Mouse (Mus musculus) midbrain, embryonic 12.5 days (tissue): ENCODE data around the gene Tatdn3. TPM values are rescaled to one million over a fixed set of nuclear protein-coding genes. Genes with fewer than 3 reads are reported as not detected.

Experiments used
- ATAC-seq: fragments of 200-750 bp; cut with Nextera tagmentation; 2 replicates; pipeline ENCODE4 v1.8.0; 2017; ENCODE audit warnings: low read depth, moderate TSS enrichment, moderate library complexity; ENCODE audit not compliant: low FRiP score
- H3K27ac ChIP-seq: fragments of 300-500 bp; sonication (generic); replicated peaks from 2 replicates; pipeline ENCODE4 v1.5.1; 2016; ENCODE audit warnings: mild to moderate bottlenecking
- H3K27me3 ChIP-seq: fragments of 300-500 bp; sonication (generic); 2 replicates; pipeline ENCODE4 v1.6.1; 2016; ENCODE audit warnings: mild to moderate bottlenecking
- H3K36me3 ChIP-seq: fragments of 300-500 bp; sonication (generic); 2 replicates; pipeline ENCODE4 v1.6.1; 2016
- H3K4me1 ChIP-seq: fragments of 300-500 bp; sonication (generic); 2 replicates; pipeline ENCODE4 v1.6.1; 2016
- H3K4me2 ChIP-seq: fragments of 300-500 bp; sonication (generic); replicated peaks from 2 replicates; pipeline ENCODE4 v1.6.1; 2016; ENCODE audit warnings: mild to moderate bottlenecking, moderate library complexity
- H3K4me3 ChIP-seq: fragments of 300-500 bp; sonication (generic); 2 replicates; pipeline ENCODE4 v1.5.1; 2016; ENCODE audit warnings: mild to moderate bottlenecking
- H3K9ac ChIP-seq: fragments of 300-500 bp; sonication (generic); replicated peaks from 2 replicates; pipeline ENCODE4 v1.6.1; 2016; ENCODE audit warnings: mild to moderate bottlenecking, moderate library complexity
- H3K9me3 ChIP-seq: fragments of 300-500 bp; sonication (generic); 2 replicates; pipeline ENCODE4 v1.6.1; 2016; ENCODE audit warnings: mild to moderate bottlenecking
- WGBS: fragments of 180-500 bp; shearing (Covaris S2); methylation state at CpG from one replicate; pipeline ENCODE4 v1.1.7; 2016; 5-methylcytosine and 5-hydroxymethylcytosine counted together
- polyA plus RNA-seq: library from polyadenylated mRNA; unstranded; fragments of >200 nt; fragmentation: Nextera tagmentation; extraction: Ambion mirVana; gene quantifications from 2 replicates; pipeline ENCODE4 v1.2.1, GENCODE M21; 2016

Gene Tatdn3
- polyA plus RNA-seq, 1 experiment from 2014 or later: 15.8 TPM

DNA sequence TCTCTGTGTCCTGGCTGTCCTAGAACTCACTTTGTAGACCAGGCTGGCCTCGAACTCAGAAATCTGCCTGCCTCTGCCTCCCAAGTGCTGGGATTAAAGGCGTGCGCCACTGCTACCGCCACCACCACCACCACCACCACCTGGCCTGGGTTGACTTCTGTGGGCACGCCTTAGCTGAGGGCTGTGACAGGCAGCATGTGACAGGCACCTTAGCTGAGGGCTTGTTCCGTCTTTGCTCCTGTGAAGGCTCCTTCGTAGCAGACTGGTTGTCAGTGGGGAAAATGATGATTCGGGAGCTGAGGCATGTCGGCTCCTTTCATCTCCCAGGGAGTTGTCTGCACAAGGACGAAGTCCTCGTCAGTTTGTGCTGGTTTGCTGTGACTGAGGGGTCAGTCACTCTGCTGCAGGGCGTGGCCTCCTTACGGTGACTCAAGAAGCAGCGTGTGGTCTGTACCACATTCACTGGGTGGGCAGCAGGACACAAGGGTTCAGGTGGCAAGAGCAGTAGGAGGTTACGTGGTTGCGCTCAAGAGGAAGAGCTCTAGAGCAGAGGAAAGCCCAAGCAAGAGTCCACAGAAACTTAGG is 9.7 kb upstream of the Tatdn3 start:
- Histone ChIP-seq H3K4me3 (no peak overlapping the region), H3K9me3 (no peaks in the 10 kb centered on the region), H3K27me3 (no peaks in the 10 kb centered on the region), H3K4me1 (no peaks in the 10 kb centered on the region), H3K4me2 (no peak overlapping the region), H3K36me3 (peaks cover 73% of the 10 kb centered on the region), H3K9ac (no peak overlapping the region), H3K27ac (no peak overlapping the region)
- WGBS: 92% methylated on average over 16 of the region's 16 CpGs
- no peak for ATAC-seq

DNA sequence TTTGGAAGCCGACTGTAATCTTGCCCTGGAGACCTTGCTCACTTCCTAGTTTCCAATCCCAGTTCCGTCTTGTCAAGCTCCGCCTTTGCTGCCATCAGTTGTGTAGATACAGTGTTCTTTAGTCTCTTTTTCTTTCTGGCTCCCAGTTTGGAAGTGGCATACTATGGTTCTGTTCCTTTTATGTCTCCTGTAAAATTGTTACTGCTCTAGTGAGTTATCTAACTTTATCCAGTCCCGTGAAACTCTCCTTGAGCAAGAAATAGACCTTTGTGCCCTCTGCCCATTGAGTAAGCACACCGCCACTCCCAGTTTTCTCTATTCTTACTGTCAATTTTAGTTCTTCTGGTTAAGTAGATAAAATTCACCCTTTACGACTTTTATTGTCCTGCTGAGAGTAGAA is 8.9 kb upstream of the Tatdn3 start:
- Histone ChIP-seq H3K9ac (no peak overlapping the region), H3K4me2 (no peak overlapping the region), H3K27me3 (no peaks in the 10 kb centered on the region), H3K9me3 (no peaks in the 10 kb centered on the region), H3K36me3 (peaks cover 70% of the 10 kb centered on the region), H3K4me3 (no peak overlapping the region), H3K27ac (no peak overlapping the region), H3K4me1 (no peaks in the 10 kb centered on the region)
- WGBS: 91% methylated on average over 6 of the region's 6 CpGs
- no peak for ATAC-seq

GRCm38 (mm10) chr1:191070259-191070658 is 7.5 kb upstream of the Tatdn3 start:
- no peak overlapping the region for H3K27ac ChIP-seq
- no peak for ATAC-seq
- no peak overlapping the region for H3K4me2 ChIP-seq
- H3K27me3 ChIP-seq: no peaks in the 10 kb centered on the region
- WGBS: 92% methylated on average over 4 of the region's 4 CpGs
- H3K4me3 ChIP-seq: no peak overlapping the region
- no peaks in the 10 kb centered on the region for H3K9me3 ChIP-seq
- H3K36me3 ChIP-seq: peaks cover 82% of the 10 kb centered on the region
- H3K4me1 ChIP-seq: no peaks in the 10 kb centered on the region
- no peak overlapping the region for H3K9ac ChIP-seq

GRCm38 (mm10) chr1:191068377-191068776 is 5.6 kb upstream of the Tatdn3 start:
- 81% methylated on average over 5 of the region's 5 CpGs for WGBS
- H3K27me3 ChIP-seq: no peaks in the 10 kb centered on the region
- ATAC-seq: no peak
- H3K36me3 ChIP-seq: peaks cover 74% of the 10 kb centered on the region
- H3K4me1 ChIP-seq: peaks cover 8% of the 10 kb centered on the region
- H3K9ac ChIP-seq: no peak overlapping the region
- no peak overlapping the region for H3K27ac ChIP-seq
- H3K9me3 ChIP-seq: no peaks in the 10 kb centered on the region
- no peak overlapping the region for H3K4me2 ChIP-seq
- no peak overlapping the region for H3K4me3 ChIP-seq

- no peaks in the 10 kb centered on the region for H3K9me3 ChIP-seq
- no peak overlapping the region for H3K4me3 ChIP-seq
- H3K4me1 ChIP-seq: peaks cover 17% of the 10 kb centered on the region
- H3K27ac ChIP-seq: no peak overlapping the region
- H3K9ac ChIP-seq: no peak overlapping the region
- H3K4me2 ChIP-seq: no peak overlapping the region
- H3K27me3 ChIP-seq: no peaks in the 10 kb centered on the region
- WGBS: 88% methylated on average over 4 of the region's 4 CpGs
- no peak for ATAC-seq
- peaks cover 43% of the 10 kb centered on the region for H3K36me3 ChIP-seq
These were observed 2.5 kb upstream of the Tatdn3 start for GRCm38 (mm10) chr1:191065188-191065587.

GRCm38 (mm10) chr1:191064535-191064934 is 1.8 kb upstream of the Tatdn3 start:
- ATAC-seq: no peak
- H3K27me3 ChIP-seq: no peaks in the 10 kb centered on the region
- H3K4me2 ChIP-seq: no peak overlapping the region
- no peak overlapping the region for H3K9ac ChIP-seq
- no peak overlapping the region for H3K27ac ChIP-seq
- H3K4me3 ChIP-seq: no peak overlapping the region
- H3K36me3 ChIP-seq: peaks cover 37% of the 10 kb centered on the region
- H3K4me1 ChIP-seq: peaks cover 17% of the 10 kb centered on the region
- 84% methylated on average over 2 of the region's 2 CpGs for WGBS
- no peaks in the 10 kb centered on the region for H3K9me3 ChIP-seq

DNA sequence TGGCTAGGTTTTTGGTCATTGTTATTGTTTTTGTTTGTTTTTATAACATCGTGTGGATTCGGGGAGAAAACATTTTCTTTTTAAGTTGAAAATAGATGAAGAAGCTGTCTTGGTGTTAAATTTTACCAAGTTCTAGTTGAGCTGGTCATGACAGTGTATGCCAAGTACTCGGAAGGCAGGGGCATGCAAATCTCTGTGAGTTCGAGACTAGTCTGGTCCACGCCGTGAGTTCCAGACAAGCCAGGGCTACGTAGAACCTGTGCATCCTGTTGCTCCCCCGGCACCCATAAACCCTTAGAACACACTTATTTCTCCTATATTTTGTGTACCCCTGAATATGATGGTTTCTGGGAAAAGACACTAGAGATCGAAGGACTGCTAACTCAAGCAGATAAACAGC is 968 bp upstream of the Tatdn3 start:
- Histone ChIP-seq H3K4me2 (peak overlapping the region; percentile 84), H3K4me3 (peak overlapping the region; percentile 70), H3K4me1 (peaks cover 17% of the 10 kb centered on the region), H3K9ac (peak overlapping the region; percentile 76; the same call in 1 of the 2 replicates), H3K27me3 (no peaks in the 10 kb centered on the region), H3K9me3 (no peaks in the 10 kb centered on the region), H3K27ac (no peak overlapping the region), H3K36me3 (peaks cover 29% of the 10 kb centered on the region)
- no peak for ATAC-seq
- WGBS: 64% methylated on average over 9 of the region's 9 CpGs

DNA sequence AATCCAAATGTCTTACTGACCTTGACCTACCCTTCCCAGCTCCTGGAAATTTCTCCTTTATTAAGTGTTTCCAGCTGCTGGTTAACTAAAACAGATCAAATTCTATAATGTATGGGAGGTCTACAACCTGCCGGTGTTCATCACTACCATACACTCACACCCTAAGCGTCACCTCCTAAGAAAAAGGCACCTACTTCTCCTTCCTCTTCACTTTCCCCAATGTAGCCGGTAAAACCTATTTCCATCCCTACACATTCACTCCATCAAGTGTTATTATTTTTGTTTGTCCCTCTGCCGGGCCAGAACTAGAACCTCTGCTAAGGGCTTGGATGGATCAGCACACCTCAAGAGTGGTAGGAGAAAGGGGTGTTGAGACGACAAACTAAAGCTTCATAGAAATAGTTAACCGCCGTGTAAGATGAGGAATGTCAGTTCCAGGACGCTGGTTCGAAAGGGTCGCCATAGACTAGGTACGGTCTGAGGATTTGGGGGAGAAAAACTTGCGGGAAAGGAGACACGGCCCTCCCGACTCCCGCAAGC is 421 bp downstream of the Tatdn3 start:
- H3K4me3 ChIP-seq: peak overlapping the region; percentile 70
- WGBS: 6% methylated on average over 15 of the region's 15 CpGs
- H3K9me3 ChIP-seq: no peaks in the 10 kb centered on the region
- H3K27me3 ChIP-seq: no peaks in the 10 kb centered on the region
- ATAC-seq: no peak; the same call in 1 of the 2 replicates
- H3K27ac ChIP-seq: 0 out of 2 replicates have a peak overlapping the region, but pooled peaks have one; percentile 54
- peaks cover 17% of the 10 kb centered on the region for H3K4me1 ChIP-seq
- H3K9ac ChIP-seq: peak overlapping the region; percentile 75
- peaks cover 18% of the 10 kb centered on the region for H3K36me3 ChIP-seq
- H3K4me2 ChIP-seq: peak overlapping the region; percentile 84

DNA sequence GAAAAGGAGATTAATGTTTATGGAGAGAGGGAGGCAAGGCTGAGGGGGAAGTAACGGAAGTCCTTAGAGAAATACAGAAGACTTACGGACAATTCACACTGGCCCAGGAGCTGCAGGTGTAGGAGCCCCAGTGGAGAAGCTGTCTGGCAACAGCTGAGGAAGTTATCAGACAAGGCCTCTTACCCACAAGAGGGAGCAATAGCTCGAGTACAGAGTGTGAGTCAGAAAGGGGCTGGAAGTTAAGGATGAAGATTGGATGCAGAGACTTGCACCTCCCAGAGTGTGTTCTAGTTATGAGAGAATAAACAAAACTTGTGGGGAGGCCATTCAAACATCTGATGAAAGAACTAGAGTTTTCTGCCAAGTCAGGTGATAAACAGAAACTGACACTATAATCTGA is 5.3 kb downstream of the Tatdn3 start:
- Histone ChIP-seq H3K9ac (no peak overlapping the region), H3K4me2 (no peak overlapping the region), H3K36me3 (no peaks in the 10 kb centered on the region), H3K4me1 (peaks cover 7% of the 10 kb centered on the region), H3K27ac (no peak overlapping the region), H3K4me3 (no peak overlapping the region), H3K27me3 (no peaks in the 10 kb centered on the region), H3K9me3 (no peaks in the 10 kb centered on the region)
- WGBS: 69% methylated on average over 3 of the region's 3 CpGs
- no peak for ATAC-seq

DNA sequence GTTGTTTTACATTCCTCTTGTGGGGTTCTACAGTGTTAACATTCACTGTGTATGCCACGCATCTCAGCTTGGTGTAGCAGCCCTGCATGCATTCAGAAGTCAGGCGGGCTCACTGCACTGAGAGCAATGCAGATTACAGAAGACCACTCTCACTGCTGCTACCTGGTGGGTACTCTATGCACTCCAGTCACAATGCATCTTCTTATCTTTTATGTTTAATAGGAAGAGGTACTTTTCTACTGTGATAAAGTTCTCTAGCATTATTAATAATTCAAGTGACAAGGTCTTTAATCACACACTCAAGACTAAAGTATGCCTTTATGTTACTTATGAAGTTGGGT is 7.2 kb downstream of the Tatdn3 start:
- Histone ChIP-seq H3K27me3 (no peaks in the 10 kb centered on the region), H3K36me3 (no peaks in the 10 kb centered on the region), H3K4me3 (no peak overlapping the region), H3K4me2 (no peak overlapping the region), H3K27ac (no peak overlapping the region), H3K9ac (no peak overlapping the region), H3K9me3 (no peaks in the 10 kb centered on the region), H3K4me1 (no peaks in the 10 kb centered on the region)
- ATAC-seq: no peak
- 57% methylated on average over 2 of the region's 2 CpGs for WGBS

DNA sequence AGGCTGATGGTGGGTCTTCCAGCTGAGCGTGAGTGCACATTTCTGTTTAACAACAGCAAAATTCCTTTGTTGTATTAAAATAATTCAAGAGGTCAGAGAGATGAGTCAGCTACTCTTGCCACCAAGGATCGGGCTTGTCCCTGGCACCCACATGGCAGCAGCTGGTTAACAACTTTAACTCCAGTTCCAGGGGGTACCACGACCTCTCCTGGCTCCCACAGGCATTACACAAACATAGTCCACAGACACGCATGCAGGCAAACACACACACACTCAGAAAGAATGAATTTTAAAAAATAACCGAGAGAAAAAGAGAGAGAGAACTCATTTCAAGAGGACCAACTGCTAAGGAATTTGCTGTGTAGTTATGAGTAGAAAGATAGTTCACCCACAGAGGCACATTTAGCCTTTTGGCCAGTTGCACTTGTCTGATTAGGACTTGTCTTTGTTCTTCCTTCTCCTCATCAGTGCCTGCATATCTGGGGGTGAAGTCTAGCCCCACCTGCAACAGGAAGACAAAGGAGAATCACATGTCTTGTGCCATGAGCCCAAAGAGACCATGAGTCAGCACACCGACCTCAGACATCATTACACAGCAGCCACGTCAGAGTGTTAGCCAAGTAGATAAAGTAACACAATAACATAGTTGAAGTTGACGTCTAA is 7.7 kb downstream of the Tatdn3 start:
- no peak overlapping the region for H3K9ac ChIP-seq
- 72% methylated on average over 8 of the region's 8 CpGs for WGBS
- no peaks in the 10 kb centered on the region for H3K36me3 ChIP-seq
- H3K4me1 ChIP-seq: no peaks in the 10 kb centered on the region
- H3K4me3 ChIP-seq: no peak overlapping the region
- ATAC-seq: no peak
- no peaks in the 10 kb centered on the region for H3K27me3 ChIP-seq
- H3K4me2 ChIP-seq: no peak overlapping the region
- H3K9me3 ChIP-seq: no peaks in the 10 kb centered on the region
- no peak overlapping the region for H3K27ac ChIP-seq

- Histone ChIP-seq H3K9me3 (no peaks in the 10 kb centered on the region), H3K36me3 (no peaks in the 10 kb centered on the region), H3K4me1 (no peaks in the 10 kb centered on the region), H3K4me3 (no peak overlapping the region), H3K4me2 (no peak overlapping the region), H3K9ac (no peak overlapping the region), H3K27me3 (no peaks in the 10 kb centered on the region), H3K27ac (no peak overlapping the region)
- ATAC-seq: no peak
- WGBS: 87% methylated on average over 3 of the region's 3 CpGs
These were observed 9.2 kb downstream of the Tatdn3 start for GRCm38 (mm10) chr1:191053555-191053954.
